Mouse (Mus musculus): Measurements from ENCODE around the gene Atp11c.
A peak's percentile ranks its signal among the peaks of the same experiment; 100 is the strongest.

- TF ChIP-seq CTCF (IDR thresholded peaks at IDR 0.05; ENCODE audit: low read depth) (peak; percentile 49; the same call in 1 of the 2 replicates), EP300 (IDR thresholded peaks at IDR 0.05; ENCODE audit: low read depth) (no peak)
Observed at GRCm38 (mm10) chrX:60463786-60464185, 128.7 kb downstream of the Atp11c start.

Data from liver, embryonic 14.5 days (tissue).